Mouse (Mus musculus) spleen, postnatal 36 days (tissue): Measurements from ENCODE around the gene Bcdin3d.
A peak's percentile ranks its signal among the peaks of the same experiment; 100 is the strongest.
"Not testable (repeated sequence)": the region's sequence is repeated elsewhere in the genome, so short reads cannot be mapped to it uniquely, and the experiment has no call there.

Experiments used
- DNase-seq, 2 experiments: peaks; one replicate each; pipeline ENCODE4 v3.0.0; 2022; ENCODE audit warnings: low spot score in 2 of 2, mixed read lengths in 1 of 2

Gene Bcdin3d

DNA sequence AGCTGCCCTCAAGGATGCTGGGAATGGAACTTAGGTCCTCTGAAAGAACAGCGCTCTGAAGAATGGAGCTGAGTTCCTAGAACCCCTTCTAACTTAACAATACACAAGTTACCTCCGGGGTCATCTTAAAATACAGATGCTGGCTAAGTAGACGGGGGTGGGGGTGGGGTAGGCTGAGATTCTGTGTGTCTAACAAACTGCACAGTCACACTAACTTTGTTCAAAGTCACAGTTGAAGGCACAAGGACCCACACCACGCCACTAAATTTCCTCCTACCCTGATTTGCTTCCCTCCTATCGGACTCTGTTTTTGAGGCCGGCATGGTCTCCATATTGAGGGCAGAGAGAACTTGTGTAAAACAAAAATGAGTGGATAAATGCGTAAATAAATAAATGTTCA is 1.6 kb downstream of the Bcdin3d start:
- no peak for DNase-seq

- DNase-seq = no peak
Observed at GRCm38 (mm10) chr15:99471677-99472063, 2.9 kb downstream of the Bcdin3d start.

- DNase-seq = peak in 1 of 2 experiments; percentile 33
Observed at GRCm38 (mm10) chr15:99470971-99471676, 3.4 kb downstream of the Bcdin3d start.

DNA sequence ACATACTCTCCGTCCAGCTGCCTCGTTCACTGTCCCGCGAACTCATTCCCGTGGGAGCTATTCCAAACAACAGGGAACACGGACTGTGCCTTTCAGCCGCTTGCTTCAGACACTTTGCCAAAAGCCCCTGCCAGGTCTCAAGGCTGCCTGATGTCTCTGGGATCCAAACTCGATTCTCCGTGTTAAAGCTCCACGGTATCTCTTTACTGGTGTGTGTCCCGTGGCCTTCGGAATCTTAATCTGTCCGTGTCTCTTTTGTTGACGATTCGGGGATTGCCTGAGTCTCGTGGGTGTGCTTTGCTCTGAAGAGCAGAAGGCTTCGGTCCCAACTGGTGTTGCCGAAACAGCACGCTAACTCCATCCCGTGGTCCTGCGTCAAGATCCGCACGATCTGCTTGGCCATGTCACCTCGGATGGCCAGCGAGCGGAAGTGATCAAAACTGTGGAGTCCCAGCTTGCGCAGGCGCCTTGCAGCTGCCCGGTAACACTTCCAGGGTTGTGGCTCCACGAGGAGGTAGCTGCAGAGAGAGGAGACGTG is 4.2 kb downstream of the Bcdin3d start:
- no peak for DNase-seq

- DNase-seq = no peak
Observed at GRCm38 (mm10) chr15:99469736-99470135, 4.8 kb downstream of the Bcdin3d start.

DNA sequence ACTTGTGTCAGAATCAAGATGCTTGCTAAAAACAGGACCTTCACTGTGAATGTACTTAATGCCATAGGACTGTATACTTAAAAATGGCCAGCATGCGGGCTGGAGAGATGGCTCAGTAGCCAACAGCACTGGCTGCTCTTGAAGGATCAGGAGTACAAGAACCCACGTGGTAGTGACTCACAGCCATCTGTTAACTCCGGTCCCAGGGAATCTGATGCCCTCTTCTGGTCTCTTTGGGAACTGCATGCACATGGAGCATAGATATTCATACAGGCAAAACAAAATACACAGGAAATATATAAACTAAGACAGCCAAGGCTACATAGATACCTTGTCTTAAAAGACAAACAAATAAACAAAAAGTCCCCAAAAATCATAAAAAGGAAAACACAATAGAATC is 5.5 kb downstream of the Bcdin3d start:
- peak in 1 of 2 experiments; percentile 49 for DNase-seq

DNA sequence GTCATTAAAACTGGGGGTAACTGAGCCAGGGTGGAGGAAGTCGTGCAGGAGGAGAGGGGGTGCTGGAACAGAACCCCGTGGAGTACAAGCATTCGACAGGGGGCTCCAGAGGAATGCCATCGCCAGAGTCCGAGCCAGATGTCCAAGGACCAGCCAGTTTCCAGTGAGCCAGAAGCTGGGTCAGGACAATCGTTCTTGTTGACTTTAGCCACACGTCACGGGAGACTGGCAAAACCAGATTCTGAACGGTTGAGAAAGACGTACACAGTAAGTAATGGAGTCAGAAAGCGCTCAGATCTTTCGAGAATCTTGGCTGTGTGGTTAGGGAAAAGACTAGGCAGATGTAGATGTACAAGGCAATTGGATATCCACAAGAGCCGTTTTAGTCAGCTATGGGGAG is 11.3 kb downstream of the Bcdin3d start:
- no peak for DNase-seq

DNA sequence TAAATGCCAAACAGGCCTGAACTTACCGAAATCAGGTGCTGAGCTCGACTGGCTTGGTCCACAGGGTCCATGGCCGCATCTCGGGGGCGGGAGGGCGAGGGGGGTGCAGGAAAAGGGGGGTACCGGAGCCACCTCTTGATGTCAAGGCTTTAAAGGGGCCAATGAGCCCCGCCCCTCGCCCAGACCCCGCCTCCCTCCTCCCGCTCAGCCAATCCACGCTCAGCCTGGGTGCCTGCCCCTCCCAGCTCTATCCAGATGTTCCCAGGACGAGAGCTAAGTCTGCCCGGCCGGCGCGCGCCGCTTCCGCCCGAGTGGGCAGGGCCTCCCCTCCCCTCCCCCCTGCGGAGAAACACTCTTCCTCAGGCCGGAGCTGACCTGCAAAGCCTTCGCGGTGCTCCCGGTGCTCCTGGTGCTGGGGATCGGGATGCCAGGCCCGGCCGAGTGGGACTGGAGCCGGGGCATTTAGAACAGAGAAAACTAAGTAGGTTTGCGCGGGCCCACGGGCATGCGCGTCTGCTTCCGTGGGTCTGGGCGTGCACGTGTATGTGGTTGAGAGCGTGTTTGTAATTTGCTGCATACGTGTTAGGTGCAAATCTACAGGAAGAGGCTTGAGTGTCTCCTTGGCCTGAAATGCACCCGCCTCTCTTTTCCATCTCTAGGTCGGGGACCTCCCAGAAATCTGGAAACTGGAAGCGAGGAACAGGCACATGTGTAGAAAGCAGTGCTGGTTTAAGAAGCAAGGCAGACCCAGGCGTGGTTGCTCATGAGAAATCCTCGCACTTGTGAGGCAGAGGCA is 16.7 kb downstream of the Bcdin3d start, which contains the start of gene Nckap5l:
Nckap5l (minus strand) TSS at position 143 of the 796 bp plus-strand sequence.
- DNase-seq = peak; percentile 85 to 86

DNA sequence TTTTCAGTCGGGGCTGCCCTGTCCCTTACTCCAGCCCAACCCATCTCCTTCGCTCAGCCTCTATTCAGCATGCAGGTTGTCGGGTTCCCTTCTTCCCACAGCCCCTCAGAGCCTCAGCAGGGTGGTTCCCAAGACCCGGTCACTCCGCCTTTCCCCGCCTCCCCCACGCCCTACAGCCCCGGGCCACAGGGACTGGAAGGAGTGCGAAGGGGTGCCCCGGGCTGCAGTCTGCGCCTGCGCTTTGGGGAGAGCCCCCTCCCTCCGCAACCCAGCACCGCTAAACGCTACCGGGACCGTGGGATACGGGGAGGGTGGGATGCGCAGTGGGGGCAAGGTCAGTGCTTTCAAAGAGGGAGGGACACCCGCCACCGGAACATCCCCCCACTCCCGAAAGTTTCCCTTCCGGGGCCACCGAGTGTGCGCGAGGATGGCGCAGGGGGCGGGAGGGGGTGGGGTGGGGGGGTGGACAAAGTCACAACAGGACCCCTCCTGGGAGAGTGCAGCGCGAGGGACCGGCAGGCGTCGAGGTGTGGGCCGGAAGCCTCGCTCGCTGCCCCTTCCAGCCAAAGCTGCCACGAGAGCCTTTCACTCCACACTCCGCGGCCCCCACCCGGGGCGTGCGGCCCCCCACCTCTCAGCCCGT is 17.4 kb downstream of the Bcdin3d start:
- peak; percentile 26 to 32 for DNase-seq

DNA sequence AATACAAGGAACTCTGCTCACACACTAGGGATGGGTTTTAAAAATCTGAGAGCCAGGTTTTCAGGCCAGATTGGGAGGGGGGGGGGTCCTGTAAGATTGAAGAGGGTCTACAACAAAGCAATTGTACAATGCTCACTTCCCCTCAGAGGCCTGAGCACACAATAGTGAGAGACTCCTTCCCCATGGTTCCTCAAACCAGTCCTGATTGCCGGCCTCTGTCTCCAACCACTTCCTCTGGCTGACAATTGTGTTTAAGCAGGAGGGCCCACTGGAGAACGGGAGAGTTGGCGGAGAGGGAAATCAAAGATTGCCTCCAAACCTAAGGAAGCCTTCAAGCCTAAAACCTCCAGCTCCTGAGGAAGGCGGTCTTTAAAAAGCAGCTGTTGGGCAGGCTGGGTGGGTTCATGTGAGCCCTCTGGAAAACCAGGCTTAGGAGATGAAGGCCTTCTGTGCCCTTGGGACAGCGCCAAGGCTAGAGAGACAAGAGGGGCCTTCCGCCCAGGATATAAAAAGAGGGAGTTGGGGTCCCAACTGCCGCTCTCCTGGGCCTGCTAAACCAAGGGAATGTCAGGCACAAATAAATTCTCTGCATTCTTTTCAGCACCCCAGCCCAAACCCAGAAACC is 18.1 kb downstream of the Bcdin3d start:
- DNase-seq = no peak

DNA sequence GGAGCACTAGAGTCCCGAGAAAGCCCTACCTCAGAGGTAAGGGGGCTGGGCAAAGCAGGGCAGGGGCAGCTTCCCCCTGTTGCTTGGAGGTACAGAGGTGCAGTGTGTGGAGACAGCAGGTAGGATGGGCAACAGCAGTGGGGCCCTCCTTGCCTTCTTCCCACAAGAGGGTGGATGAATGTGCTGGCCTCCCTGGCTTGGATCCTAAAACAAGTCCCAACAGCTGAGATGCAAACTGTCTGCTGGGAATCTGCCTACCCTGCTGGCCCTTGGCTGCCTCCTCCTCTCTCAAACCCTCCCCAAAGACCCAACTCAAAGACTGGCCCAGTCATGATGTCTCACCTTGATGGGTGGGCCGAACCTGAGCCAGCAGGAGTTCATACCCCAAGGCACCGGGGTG is 19.1 kb downstream of the Bcdin3d start:
- DNase-seq = no peak

GRCm38 (mm10) chr15:99454585-99455279 is 19.8 kb downstream of the Bcdin3d start:
- no peak for DNase-seq

GRCm38 (mm10) chr15:99453153-99453900 is 21.2 kb downstream of the Bcdin3d start:
- DNase-seq = no peak

DNA sequence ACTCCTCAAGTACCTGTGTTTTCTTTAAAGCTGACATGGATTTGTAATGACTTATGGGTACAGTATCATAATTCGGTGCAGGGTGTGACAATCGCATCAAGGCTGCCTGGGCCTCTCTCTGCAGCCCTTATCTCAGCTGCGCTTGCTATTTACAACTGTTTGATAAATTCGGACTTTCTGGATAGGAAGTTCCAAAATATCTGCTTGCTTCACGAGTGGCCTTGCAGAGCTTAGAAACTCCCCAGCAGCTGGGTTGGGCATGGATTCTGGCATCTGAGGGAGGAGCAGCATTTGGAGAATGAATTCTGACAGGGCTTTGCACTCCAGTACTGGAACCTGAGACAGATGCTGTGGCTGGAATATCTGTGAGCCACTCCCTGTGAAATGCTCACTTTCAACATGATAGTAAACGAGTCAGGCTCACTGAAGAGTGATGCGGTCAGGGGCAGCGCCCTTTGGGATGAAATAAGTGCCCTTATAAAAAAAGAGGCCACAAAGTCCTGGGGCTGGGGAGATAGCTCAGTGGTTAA is 24.7 kb downstream of the Bcdin3d start:
- DNase-seq = no peak

DNA sequence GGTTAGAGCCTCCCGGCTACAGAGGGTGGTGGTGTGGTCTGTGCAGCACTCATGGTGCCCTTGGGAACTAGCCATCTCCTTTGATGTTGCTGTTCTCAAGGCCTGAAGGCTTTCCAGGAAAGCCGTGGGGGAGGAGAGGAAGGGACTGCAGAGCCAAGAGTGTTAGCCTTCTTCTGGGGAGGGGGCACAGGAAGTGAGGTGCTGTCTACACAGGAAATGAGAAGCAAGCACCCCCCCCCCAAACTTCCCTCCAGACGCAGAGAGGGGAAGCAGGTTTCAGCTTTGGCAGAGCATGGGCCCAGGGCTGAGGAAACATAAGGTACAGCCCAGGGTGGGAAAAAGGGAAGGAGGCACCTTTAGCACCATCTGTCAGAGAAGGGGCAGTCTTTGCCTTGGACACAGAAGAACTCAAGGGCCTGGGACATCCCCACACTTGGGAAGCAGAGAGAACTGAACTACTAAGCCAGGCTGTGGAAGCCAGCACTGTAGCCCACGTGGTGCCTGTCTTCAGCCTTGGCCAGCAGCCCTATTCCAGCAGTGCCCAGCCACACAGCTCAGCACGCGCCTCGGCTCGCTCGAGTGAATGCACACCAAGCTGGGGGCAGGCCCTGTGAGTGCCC is 25.3 kb downstream of the Bcdin3d start:
- DNase-seq = no peak

DNA sequence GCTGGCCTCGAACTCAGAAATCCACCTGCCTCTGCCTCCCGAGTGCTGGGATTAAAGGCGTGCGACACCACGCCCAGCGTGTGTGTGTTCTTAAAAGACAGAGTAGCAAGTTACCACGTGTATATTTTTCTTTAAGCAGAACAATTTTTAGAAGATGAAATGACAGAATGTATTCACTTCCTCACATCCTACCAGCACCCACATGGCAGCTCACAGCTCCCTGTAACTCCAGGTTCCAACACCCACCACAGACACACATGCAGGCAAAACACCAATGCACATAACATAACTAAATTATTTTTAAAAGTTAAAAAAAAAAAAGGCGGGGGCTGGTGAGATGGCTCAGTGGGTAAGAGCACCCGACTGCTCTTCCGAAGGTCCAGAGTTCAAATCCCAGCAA is 28.4 kb downstream of the Bcdin3d start:
- not testable (repeated sequence) for DNase-seq

DNA sequence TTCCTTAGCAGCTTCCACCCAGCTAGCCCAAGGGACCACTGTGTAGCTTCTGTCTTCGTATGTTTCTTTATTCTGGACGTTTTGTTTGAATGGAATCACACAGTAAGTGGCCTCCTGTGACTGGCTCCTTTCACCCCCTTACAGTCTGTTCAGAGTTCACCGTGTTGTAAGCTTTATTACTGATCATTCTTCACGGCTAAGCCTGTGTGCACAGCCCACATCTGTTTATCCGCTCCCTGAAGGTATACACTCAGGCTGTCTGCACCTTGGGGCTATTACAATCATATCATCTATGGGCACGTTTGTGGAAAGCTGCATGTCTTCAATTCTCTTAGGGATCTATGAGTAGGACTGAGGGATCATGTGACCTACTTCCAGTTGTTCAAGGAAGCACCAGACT is 29.0 kb downstream of the Bcdin3d start:
- no peak for DNase-seq

DNA sequence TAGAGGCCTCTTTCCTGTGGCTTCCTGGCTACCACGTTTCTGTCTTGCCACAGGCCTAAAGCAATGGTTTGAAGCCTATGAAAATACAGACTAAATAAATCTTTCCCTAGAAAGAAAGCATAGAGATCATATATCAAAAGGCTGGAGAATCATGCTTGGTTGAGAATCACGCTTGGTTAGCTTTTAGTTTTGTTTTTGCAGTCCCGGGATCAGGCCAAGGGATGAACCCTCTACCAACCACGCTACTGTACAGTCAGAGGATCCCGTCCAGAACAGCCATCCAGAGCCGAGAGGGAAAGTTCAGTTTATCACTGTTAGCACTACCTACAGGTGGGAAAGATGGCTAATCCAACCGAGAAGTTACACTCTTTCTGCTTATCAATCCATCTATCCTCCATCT is 32.2 kb downstream of the Bcdin3d start:
- DNase-seq = no peak

DNA sequence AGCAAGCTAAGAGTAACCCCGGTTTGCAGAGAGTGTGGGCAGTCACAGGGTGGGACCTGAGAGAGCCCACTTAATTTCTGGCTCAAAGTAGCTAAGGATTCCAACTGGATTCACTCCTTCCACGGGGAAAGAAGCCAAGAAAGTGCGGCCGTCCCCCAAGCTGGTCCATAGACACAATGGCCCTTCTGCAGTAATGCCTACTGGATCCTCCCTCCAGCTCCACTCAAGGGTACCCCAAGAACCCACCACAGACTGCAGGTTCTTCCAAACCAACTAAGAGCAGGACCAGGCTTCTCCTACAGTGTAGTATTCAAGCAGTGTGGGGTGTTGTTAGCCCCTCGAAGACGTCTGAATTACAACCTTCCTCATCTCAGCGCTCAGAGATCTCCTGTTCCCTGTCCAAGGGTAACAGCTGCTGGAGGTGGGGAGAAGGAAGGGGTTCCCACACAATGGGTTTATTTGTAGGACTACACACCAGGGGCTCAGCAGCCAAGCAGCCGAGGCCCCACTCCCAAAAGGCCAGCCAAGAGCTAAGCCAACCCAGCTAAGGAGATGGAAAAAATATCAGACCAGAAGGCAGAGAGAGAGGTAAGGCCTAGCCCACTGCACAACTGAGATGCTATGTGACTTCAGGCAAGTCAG is 33.6 kb downstream of the Bcdin3d start:
- no peak for DNase-seq
